Mouse (Mus musculus) liver, adult (tissue): ENCODE results near the gene Slc6a15.

Source experiments
- GATA4 ChIP-seq: IDR thresholded peaks from 2 replicates; pipeline ENCODE4 v1.6.1; 2014; ENCODE audit warnings: mild to moderate bottlenecking, low read length; ENCODE audit not compliant: insufficient replicate concordance

The Slc6a15 gene

GRCm38 (mm10) chr10:103367371-103368295 lies at the start of gene Slc6a15:
Slc6a15 (plus strand) TSS chr10:103367783.
- no peak for TF ChIP-seq GATA4

GRCm38 (mm10) chr10:103321941-103322340 lies 45.6 kb upstream of the Slc6a15 start:
- TF ChIP-seq GATA4, result no peak

DNA sequence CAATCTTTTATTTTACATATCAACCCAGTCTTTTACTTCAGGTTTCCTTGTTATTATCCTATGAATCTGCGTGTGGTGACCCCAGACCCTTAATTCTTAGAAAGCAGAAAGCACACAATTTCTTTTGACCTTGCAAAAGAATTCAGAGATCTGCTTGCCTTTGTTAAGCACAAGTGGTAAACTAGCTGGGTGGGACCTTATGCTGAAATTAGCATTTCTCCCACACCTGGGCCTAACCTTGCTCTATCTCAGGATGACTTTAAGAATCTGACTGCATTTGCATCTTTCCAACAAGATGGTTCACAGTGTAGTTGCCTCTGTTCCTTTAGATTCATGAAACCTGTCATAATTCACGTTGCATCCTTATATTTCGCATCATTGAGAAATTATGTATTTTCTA lies 44.2 kb upstream of the Slc6a15 start:
- TF ChIP-seq GATA4, result no peak

- TF ChIP-seq GATA4, result no peak
Measured at GRCm38 (mm10) chr10:103334306-103334705, 33.3 kb upstream of the Slc6a15 start.

- no peak for TF ChIP-seq GATA4
Measured at GRCm38 (mm10) chr10:103339928-103340327, 27.7 kb upstream of the Slc6a15 start.

- TF ChIP-seq GATA4, result no peak
Measured at GRCm38 (mm10) chr10:103346797-103347196, 20.8 kb upstream of the Slc6a15 start.

- TF ChIP-seq GATA4, result no peak
Measured at GRCm38 (mm10) chr10:103368296-103369080, 905 bp downstream of the Slc6a15 start.

DNA sequence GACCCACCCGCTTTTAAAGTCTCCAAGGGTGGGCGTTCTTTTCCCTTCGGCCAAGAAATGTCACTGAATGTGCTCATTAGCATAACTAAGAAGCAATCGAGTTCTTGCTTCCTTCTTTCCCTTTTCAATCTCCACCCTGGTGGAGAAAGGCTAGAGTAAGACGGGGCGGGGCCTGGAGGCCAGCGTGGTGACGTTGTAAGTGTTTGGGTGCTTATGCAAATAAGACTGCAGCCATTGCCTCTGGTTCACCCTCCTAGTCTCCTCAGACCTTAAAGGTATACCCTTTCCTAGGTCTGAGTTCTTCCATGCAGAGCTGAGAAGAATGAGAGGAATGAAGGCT lies 1.5 kb downstream of the Slc6a15 start:
- no peak for TF ChIP-seq GATA4

GRCm38 (mm10) chr10:103402171-103402570 lies 34.6 kb downstream of the Slc6a15 start:
- no peak for TF ChIP-seq GATA4

GRCm38 (mm10) chr10:103427717-103428116 lies 60.1 kb downstream of the Slc6a15 start:
- TF ChIP-seq GATA4, result no peak

GRCm38 (mm10) chr10:103442588-103442987 lies 75.0 kb downstream of the Slc6a15 start:
- no peak for TF ChIP-seq GATA4

DNA sequence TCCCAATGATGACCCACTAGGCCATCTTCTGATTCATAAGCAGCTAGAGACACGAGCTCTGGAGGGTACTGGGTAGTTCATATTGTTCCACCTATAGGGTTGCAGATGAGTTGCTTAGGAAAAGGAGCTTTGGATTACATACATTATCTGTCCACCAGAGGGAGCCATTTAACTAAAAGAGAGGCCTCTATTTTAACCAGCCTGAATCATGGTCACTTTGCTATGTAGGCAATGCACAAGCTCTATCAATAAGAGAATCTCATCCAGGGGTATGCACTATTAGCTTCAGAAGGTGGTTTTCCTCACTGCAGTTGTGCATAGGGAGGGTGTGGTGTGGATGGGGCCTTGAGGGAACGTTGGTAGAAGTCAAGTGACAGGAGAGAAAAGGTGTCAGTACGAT lies 75.5 kb downstream of the Slc6a15 start:
- no peak for TF ChIP-seq GATA4

DNA sequence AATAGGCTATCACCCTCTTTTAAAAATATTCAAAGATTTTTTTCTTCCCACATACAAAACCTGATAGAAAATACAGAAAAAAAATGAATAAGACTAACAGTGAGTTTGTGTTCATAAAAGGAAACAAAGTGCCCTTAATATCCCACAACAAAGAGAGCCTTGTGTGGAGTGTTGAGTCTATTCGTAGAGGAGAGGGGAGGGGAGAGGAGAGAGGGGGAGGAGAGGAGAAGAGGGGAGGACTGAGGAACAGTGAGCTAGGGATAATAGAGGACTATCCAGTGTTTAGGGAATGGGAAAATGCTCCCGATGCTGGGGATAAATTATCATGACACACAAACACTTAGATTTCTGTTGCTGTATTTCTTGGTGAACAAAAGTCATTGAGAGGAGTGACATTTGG lies 80.8 kb downstream of the Slc6a15 start:
- TF ChIP-seq GATA4, result no peak

GRCm38 (mm10) chr10:103457896-103458295 lies 90.3 kb downstream of the Slc6a15 start:
- TF ChIP-seq GATA4, result no peak
